Mouse (Mus musculus) fibroblast of lung, adult 2 months (primary cell): Measurements from ENCODE around the gene Zcrb1.
"Not testable (repeated sequence)": the region's sequence is repeated elsewhere in the genome, so short reads cannot be mapped to it uniquely, and the experiment has no call there.

ENCODE experiments used
- DNase-seq: peaks from one replicate; pipeline ENCODE4 v3.0.0-alpha.2; 2011; ENCODE audit warnings: low read depth

The Zcrb1 gene

GRCm38 (mm10) chr15:93397826-93398698 lies at the start of gene Zcrb1, which contains the start of gene Pphln1:
TSS of gene Zcrb1 (minus strand) at chr15:93398334.
TSS of gene Pphln1 (plus strand) at chr15:93398350.
- DNase-seq, result peak; percentile 30

DNA sequence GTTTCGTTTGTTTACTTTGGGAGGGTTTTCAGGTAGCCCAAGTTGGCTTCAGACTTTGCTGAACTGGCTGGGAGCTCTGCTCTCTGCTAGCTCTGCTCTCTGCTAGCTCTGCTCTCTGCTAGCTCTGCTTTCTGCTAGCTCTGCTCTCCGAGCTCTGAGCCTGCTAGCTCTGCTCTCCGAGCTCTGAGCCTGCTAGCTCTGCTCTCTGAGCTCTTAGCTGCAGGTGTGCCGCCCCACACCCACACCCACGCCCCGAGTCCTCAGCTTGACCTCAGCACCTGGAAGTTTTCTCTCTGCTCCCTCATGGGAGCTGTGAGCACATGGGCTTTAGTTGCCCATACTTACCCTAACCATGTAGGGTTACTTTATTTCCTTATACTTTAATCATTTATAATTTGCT lies 45.5 kb upstream of the Zcrb1 start:
- DNase-seq, result no peak

DNA sequence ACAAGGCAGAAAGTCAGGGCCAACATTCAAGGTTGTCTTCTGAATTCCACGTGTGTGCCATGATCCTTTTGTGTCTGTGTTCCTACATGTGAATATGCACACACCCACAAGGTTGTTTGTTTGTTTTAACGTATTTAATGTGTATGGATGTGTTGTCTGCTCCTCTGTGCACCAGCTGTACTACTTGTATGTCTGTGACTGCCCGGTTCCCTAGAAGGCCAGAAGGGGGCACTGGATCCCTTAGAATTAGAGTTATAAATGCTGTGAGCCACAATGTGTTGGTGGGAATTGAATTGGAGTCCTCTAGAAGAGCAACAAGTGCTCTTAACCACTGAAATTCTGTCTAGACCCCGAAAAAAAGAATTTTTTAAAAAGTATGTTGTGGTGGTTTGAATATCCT lies 44.1 kb upstream of the Zcrb1 start:
- no peak for DNase-seq

- peak; percentile 13 for DNase-seq
Measured at GRCm38 (mm10) chr15:93438663-93439062, 40.5 kb upstream of the Zcrb1 start.

GRCm38 (mm10) chr15:93435998-93436397 lies 37.9 kb upstream of the Zcrb1 start:
- no peak for DNase-seq

GRCm38 (mm10) chr15:93433811-93434210 lies 35.7 kb upstream of the Zcrb1 start:
- no peak for DNase-seq

DNA sequence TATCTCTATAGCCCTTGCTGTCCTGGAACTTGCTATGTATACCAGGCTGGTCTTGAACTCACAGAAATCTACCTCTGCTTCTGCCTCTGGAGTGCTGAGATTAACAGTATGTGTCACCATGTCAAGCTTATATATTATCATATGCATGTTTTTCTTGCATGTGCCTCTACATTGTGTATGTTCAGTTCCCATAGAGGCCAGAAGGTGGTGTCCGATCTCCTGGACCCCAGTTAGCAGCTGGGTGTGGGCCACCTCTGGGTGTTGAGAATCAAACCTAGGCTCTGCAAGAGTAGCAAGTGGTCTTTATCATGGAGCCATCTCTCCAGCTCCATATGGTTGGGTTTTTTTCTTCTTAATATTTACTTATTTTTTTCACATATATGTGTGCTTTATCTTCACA lies 24.4 kb upstream of the Zcrb1 start:
- DNase-seq, result no peak

- DNase-seq, result no peak
Measured at GRCm38 (mm10) chr15:93420596-93420995, 22.5 kb upstream of the Zcrb1 start.

- no peak for DNase-seq
Measured at GRCm38 (mm10) chr15:93416300-93416699, 18.2 kb upstream of the Zcrb1 start.

DNA sequence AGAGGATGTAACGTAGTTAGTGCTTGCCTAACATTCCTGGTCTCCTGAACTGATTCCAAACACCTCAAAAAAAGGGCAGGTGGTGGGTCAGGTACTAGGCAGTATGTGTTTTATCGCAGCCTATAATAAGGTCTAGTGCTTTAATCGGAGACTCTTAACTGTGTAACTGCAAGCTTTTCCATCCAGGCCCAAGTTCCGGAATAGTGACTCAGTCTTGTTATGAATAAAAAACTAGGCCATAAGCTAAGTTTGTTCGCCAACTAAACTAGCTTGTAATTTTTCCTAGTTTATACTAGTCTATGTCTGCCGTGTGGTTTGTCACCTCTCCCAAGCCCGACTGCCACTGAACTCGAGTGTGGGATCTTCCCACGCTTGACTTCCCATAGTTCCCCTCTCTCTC lies 16.3 kb upstream of the Zcrb1 start:
- DNase-seq, result no peak

GRCm38 (mm10) chr15:93412445-93412844 lies 14.3 kb upstream of the Zcrb1 start:
- DNase-seq, result no peak

GRCm38 (mm10) chr15:93406492-93406891 lies 8.4 kb upstream of the Zcrb1 start:
- no peak for DNase-seq

DNA sequence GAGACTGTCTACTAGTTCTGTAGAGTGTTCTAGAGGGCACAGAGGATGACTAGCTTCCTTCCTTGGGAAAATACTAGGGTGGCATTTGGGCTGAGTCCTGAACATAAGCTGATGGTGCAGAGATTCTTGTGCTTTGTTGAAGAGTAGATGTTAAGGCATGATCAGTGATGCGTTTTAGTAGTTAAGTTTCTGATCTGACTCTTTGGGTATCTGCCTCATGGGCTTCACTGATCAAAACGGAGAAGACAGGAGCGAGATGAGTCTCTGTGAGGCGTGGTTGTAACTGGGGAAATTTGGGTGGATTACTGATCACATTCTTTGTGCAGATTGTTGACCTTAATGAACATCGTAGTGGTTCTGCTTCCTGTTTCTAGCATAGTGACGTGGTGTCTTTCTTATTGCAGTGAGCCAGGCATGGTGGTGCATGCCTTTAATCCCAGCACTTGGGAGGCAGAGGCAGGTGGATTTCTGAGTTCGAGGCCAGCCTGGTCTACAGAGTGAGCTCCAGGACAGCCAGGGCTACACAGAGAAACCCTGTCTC lies 7.4 kb upstream of the Zcrb1 start:
- DNase-seq, result no peak

DNA sequence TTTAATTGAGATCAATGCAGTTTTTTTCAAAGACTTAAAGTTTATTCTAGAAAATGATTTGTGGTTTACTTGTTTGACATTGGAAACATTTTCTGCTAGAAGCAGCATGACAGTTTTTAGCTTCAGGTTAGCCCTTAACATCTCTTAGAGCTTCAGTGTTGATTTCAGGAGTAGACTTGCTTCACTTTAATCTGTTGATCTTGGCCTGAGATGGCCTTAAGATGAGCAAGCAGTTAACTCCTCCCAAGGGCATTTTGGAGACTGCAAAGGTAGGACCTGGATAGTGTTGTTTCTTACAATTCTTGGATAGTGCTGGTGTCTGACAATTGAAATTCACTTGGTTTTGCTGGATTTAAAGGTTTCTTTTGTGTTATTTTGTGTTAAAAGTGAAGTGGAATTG lies 6.7 kb upstream of the Zcrb1 start:
- no peak for DNase-seq

DNA sequence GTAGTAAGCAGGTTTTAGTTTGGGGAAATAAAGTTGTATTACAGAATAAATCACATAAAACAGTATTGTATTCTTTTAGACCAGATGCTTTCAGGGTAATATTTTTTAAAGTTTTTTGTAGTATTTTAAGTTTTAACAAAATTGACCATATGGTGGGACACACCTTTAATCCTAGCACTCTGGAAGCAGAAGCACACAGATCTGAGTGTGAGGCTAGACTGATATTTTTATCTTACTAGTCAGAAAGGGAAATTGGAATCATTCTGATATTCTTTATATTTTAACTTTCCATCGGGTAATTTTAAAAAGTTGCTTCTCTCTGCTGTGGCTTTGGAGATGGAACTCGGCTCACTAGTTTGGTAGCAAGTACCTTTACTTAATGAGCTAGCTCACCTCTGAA lies 4.6 kb upstream of the Zcrb1 start:
- DNase-seq, result no peak

- no peak for DNase-seq
Measured at GRCm38 (mm10) chr15:93401446-93401845, 3.3 kb upstream of the Zcrb1 start.

DNA sequence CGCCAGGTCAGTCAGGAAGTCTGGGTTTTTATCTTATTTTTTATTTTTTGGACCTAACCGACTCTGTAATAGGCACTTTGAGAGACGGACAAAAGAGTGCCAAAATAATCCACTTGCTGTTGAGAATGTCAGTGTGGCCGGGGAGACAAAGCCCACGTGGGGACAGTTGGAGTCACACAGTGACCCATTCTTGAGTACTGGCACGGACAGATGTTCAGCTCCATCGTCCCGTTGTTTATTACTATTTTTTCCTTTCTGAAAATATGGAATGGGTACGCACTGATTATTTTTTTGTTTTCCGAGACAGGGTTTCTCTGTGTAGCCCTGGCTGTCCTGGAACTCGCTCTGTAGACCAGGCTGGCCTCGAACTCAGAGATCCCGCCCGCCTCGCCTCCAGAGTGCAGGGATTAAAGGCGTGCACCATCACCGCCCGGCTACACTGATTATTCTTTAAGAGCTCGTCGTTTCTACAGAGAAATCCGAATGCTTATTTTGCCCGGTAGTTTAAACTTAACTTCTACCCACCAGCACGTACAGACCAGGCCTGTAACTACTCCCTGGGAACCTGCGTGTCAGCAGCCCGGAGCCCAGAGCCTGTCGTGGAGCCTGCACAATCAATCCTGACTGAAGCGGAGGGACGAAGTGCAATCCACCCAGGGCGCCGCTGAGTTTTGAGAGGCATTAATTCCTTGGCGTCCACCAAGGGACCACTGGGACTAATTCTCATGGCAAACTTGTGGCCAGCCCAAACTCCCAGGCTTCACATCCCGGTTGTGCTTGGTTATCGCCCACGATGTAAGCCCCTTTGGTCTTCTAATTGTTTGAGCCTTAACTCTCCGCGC lies 786 bp upstream of the Zcrb1 start:
- DNase-seq, result no peak

DNA sequence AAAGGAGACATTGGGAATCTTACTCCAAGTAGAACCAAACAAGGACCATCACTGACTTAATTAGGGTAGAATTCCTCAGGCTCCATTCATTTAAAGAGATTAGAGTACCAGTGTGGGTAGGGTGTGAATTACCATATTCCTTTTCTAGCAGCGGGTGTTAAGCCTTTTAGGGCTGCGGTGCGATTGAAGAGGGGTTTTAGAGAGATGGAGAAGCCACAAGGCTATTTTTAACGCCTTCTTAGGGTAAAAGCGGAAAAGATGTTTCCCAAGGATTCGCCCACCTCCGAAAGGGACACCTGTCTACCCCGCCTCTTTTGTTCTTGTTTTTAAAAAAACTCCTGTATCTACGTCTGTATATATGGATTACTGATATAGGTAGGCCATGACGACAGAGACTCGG lies 865 bp downstream of the Zcrb1 start:
- no peak for DNase-seq

DNA sequence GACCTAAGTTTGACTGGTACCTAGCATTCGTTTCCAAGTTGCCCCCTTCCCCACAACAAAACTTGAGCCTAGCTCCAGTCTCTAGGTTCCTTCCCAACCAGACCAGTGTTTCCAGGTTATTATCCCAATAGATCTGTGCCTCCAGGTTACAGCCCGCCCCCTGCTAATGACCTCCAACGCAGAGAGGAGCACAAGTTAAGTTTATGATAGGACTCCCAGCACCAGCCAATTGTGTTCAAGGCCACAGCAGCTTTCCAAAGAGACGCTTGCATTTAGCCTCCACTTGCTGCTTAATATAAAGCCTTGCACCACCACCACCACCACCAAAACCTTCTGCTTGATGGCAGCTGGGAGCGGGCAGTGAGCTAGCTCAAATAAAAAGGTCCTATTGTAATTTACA lies 16.8 kb downstream of the Zcrb1 start:
- no peak for DNase-seq

DNA sequence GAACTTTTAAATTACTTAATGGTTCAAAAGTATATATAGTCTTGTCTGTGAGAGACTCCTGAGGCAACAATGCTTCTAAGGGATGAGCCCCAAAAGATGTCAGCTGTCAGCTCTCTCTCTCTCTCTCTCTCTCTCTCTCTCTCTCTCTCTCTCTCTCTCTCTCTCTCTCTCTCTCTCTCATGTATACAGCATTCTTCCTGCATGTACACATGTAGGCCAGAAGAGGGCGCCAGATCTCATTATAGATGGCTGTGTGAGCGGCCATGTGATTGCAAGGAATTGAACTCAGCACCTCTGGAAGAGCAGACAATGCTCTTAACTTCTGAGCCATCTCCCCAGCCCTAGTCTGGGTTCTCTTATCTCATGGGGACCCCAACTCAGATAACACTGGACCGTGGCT lies 19.0 kb downstream of the Zcrb1 start:
- no peak for DNase-seq

DNA sequence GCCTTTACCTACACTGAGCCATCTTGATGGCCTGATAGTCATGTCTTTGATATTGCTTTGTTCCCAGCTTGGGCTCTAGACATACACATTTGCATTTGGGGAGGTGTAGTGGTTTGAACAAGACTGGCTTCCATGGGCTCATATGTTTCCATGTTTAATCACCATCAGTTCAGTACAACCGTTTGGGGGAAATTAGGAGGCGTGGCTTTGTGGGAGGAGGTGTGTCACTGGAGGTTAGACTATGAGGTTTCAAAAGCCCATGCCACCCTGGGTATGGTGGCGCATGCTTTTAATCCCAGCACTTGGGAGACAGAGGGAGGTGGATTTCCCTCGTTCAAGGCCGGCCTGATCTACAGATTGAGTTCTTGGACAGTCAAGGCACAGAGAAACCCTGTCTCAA lies 22.4 kb downstream of the Zcrb1 start:
- DNase-seq, result no peak

- DNase-seq, result not testable (repeated sequence)
Measured at GRCm38 (mm10) chr15:93372525-93373119, 25.5 kb downstream of the Zcrb1 start.
